Mouse (Mus musculus): ENCODE data around the gene Proser1. TPM values are rescaled to one million over a fixed set of nuclear protein-coding genes. Genes with fewer than 3 reads are reported as not detected.

Gene Proser1
- polyA plus RNA-seq, 1 experiment from 2014 or later = 24.7 TPM

GRCm38 (mm10) chr3:53502428-53502827 lies 39.0 kb downstream of the Proser1 start:
- ATAC-seq (ENCODE audit: low FRiP score, low TSS enrichment) = peak; percentile 39; the same call in 1 of the 2 replicates
- H3K27ac ChIP-seq (ENCODE audit: low read depth, low read length) = no peak overlapping the region
- no peak overlapping the region for H3K4me2 ChIP-seq (replicated peaks; ENCODE audit: low read depth, low read length)
- 76% methylated on average over 6 of the region's 6 CpGs for WGBS
- no peaks in the 10 kb centered on the region for H3K9me3 ChIP-seq (ENCODE audit: control insufficient read depth, low read length)
- no peak overlapping the region for H3K9ac ChIP-seq (ENCODE audit: low read depth, low read length)
- H3K36me3 ChIP-seq (ENCODE audit: control insufficient read depth, insufficient read depth, low read length) = no peaks in the 10 kb centered on the region
- H3K4me1 ChIP-seq (ENCODE audit: control insufficient read depth, insufficient read depth, low read length) = no peaks in the 10 kb centered on the region
- no peaks in the 10 kb centered on the region for H3K27me3 ChIP-seq (ENCODE audit: control insufficient read depth, insufficient read depth, low read length)
- no peak overlapping the region for H3K4me3 ChIP-seq (ENCODE audit: low read length)

GRCm38 (mm10) chr3:53513096-53513495 lies 49.6 kb downstream of the Proser1 start:
- no peak for ATAC-seq (ENCODE audit: low FRiP score, low TSS enrichment)
- no peak overlapping the region for H3K4me3 ChIP-seq (ENCODE audit: low read length)
- no peaks in the 10 kb centered on the region for H3K4me1 ChIP-seq (ENCODE audit: control insufficient read depth, insufficient read depth, low read length)
- WGBS = 51% methylated on average over 5 of the region's 5 CpGs
- H3K27ac ChIP-seq (ENCODE audit: low read depth, low read length) = no peak overlapping the region
- H3K27me3 ChIP-seq (ENCODE audit: control insufficient read depth, insufficient read depth, low read length) = no peaks in the 10 kb centered on the region
- H3K4me2 ChIP-seq (replicated peaks; ENCODE audit: low read depth, low read length) = no peak overlapping the region
- no peaks in the 10 kb centered on the region for H3K9me3 ChIP-seq (ENCODE audit: control insufficient read depth, low read length)
- no peak overlapping the region for H3K9ac ChIP-seq (ENCODE audit: low read depth, low read length)
- peaks cover 7% of the 10 kb centered on the region; the same call in 1 of the 2 replicates for H3K36me3 ChIP-seq (ENCODE audit: control insufficient read depth, insufficient read depth, low read length)

GRCm38 (mm10) chr3:53514221-53515065 lies 51.0 kb downstream of the Proser1 start:
- Histone ChIP-seq H3K4me3 (ENCODE audit: low read length) (no peak overlapping the region), H3K4me1 (ENCODE audit: control insufficient read depth, insufficient read depth, low read length) (no peaks in the 10 kb centered on the region), H3K4me2 (replicated peaks; ENCODE audit: low read depth, low read length) (no peak overlapping the region), H3K9ac (ENCODE audit: low read depth, low read length) (no peak overlapping the region), H3K27ac (ENCODE audit: low read depth, low read length) (no peak overlapping the region), H3K27me3 (ENCODE audit: control insufficient read depth, insufficient read depth, low read length) (no peaks in the 10 kb centered on the region), H3K9me3 (ENCODE audit: control insufficient read depth, low read length) (no peaks in the 10 kb centered on the region), H3K36me3 (ENCODE audit: control insufficient read depth, insufficient read depth, low read length) (peaks cover 11% of the 10 kb centered on the region; the same call in 1 of the 2 replicates)
- WGBS = 90% methylated on average over 4 of the region's 4 CpGs
- ATAC-seq (ENCODE audit: low FRiP score, low TSS enrichment) = no peak

GRCm38 (mm10) chr3:53522794-53523193 lies 59.3 kb downstream of the Proser1 start:
- Histone ChIP-seq H3K27ac (ENCODE audit: low read depth, low read length) (no peak overlapping the region), H3K9ac (ENCODE audit: low read depth, low read length) (no peak overlapping the region), H3K9me3 (ENCODE audit: control insufficient read depth, low read length) (no peaks in the 10 kb centered on the region), H3K4me3 (ENCODE audit: low read length) (no peak overlapping the region), H3K27me3 (ENCODE audit: control insufficient read depth, insufficient read depth, low read length) (no peaks in the 10 kb centered on the region), H3K4me2 (replicated peaks; ENCODE audit: low read depth, low read length) (no peak overlapping the region), H3K36me3 (ENCODE audit: control insufficient read depth, insufficient read depth, low read length) (peaks cover 9% of the 10 kb centered on the region; the same call in 1 of the 2 replicates), H3K4me1 (ENCODE audit: control insufficient read depth, insufficient read depth, low read length) (no peaks in the 10 kb centered on the region)
- WGBS = 96% methylated on average over 10 of the region's 10 CpGs
- no peak for ATAC-seq (ENCODE audit: low FRiP score, low TSS enrichment)

GRCm38 (mm10) chr3:53525737-53526136 lies 62.3 kb downstream of the Proser1 start:
- no peaks in the 10 kb centered on the region for H3K9me3 ChIP-seq (ENCODE audit: control insufficient read depth, low read length)
- no peak overlapping the region for H3K9ac ChIP-seq (ENCODE audit: low read depth, low read length)
- H3K27ac ChIP-seq (ENCODE audit: low read depth, low read length) = no peak overlapping the region
- H3K27me3 ChIP-seq (ENCODE audit: control insufficient read depth, insufficient read depth, low read length) = no peaks in the 10 kb centered on the region
- WGBS = 22% methylated on average over 21 of the region's 21 CpGs
- H3K36me3 ChIP-seq (ENCODE audit: control insufficient read depth, insufficient read depth, low read length) = no peaks in the 10 kb centered on the region; the same call in 1 of the 2 replicates
- peak overlapping the region; percentile 22; the same call in 1 of the 2 replicates for H3K4me3 ChIP-seq (ENCODE audit: low read length)
- ATAC-seq (ENCODE audit: low FRiP score, low TSS enrichment) = 0 out of 2 replicates have a peak, but pooled peaks have one; percentile 66
- peak overlapping the region; percentile 46 for H3K4me2 ChIP-seq (replicated peaks; ENCODE audit: low read depth, low read length)
- H3K4me1 ChIP-seq (ENCODE audit: control insufficient read depth, insufficient read depth, low read length) = no peaks in the 10 kb centered on the region

- Histone ChIP-seq H3K27ac (ENCODE audit: low read depth, low read length) (no peak overlapping the region), H3K9ac (ENCODE audit: low read depth, low read length) (no peak overlapping the region), H3K36me3 (ENCODE audit: control insufficient read depth, insufficient read depth, low read length) (peaks cover 3% of the 10 kb centered on the region; the same call in 1 of the 2 replicates), H3K9me3 (ENCODE audit: control insufficient read depth, low read length) (no peaks in the 10 kb centered on the region), H3K27me3 (ENCODE audit: control insufficient read depth, insufficient read depth, low read length) (no peaks in the 10 kb centered on the region), H3K4me3 (ENCODE audit: low read length) (no peak overlapping the region), H3K4me2 (replicated peaks; ENCODE audit: low read depth, low read length) (no peak overlapping the region), H3K4me1 (ENCODE audit: control insufficient read depth, insufficient read depth, low read length) (no peaks in the 10 kb centered on the region)
- no peak for ATAC-seq (ENCODE audit: low FRiP score, low TSS enrichment)
- WGBS = 88% methylated on average over 6 of the region's 6 CpGs
Observed at GRCm38 (mm10) chr3:53530305-53530704, 66.8 kb downstream of the Proser1 start.

Other genes with a start within 250 kb of the Proser1 start
- gene Nhlrc3, start 334 bp upstream of the Proser1 start, polyA plus RNA-seq (2014; fragmentation: Nextera tagmentation; extraction: Ambion mirVana) = 6.5 and 10.1 TPM in 2 replicates
- gene Stoml3, start 25.0 kb downstream of the Proser1 start, polyA plus RNA-seq (2014; fragmentation: Nextera tagmentation; extraction: Ambion mirVana) = 0.31 TPM in 1 of 2 replicates, not detected in the other
- 14.8 and 27.0 TPM in 2 replicates for gene Frem2, start 193.7 kb downstream of the Proser1 start, polyA plus RNA-seq (2014; fragmentation: Nextera tagmentation; extraction: Ambion mirVana)

Measured in kidney, embryonic 14.5 days (tissue).